Mouse (Mus musculus) midbrain, postnatal 0 days (tissue): Measurements from ENCODE around the gene Tyrobp. TPM values are rescaled to one million over a fixed set of nuclear protein-coding genes. Genes with fewer than 3 reads are reported as not detected.

Experiments used
- ATAC-seq: fragments of 200-750 bp; cut with Nextera tagmentation; 2 replicates; pipeline ENCODE4 v1.8.0; 2017; ENCODE audit warnings: moderate number of reproducible peaks, mild to moderate bottlenecking, moderate TSS enrichment, moderate library complexity; ENCODE audit not compliant: low FRiP score
- DNase-seq: peaks from one replicate; pipeline ENCODE4 v3.0.0-alpha.2; 2015; ENCODE audit warnings: low spot score
- H3K27ac ChIP-seq: fragments of 300-500 bp; sonication (generic); 2 replicates; pipeline ENCODE4 v1.5.1; 2014; ENCODE audit warnings: low read depth, mild to moderate bottlenecking, low read length, mixed read lengths
- H3K27me3 ChIP-seq: fragments of 300-500 bp; sonication (generic); 2 replicates; pipeline ENCODE4 v1.6.1; 2014; ENCODE audit warnings: low read length, control low read depth, mixed read lengths; ENCODE audit not compliant: insufficient read depth
- H3K36me3 ChIP-seq: fragments of 300-500 bp; sonication (generic); 2 replicates; pipeline ENCODE4 v1.6.1; 2014; ENCODE audit warnings: low read length, control low read depth, mixed read lengths; ENCODE audit not compliant: insufficient read depth
- H3K4me1 ChIP-seq: fragments of 300-500 bp; sonication (generic); 2 replicates; pipeline ENCODE4 v1.6.1; 2014; ENCODE audit warnings: mild to moderate bottlenecking, control low read depth, antibody characterized with exemption, low read length, mixed read lengths; ENCODE audit not compliant: insufficient read depth
- H3K4me2 ChIP-seq: fragments of 300-500 bp; sonication (generic); 2 replicates; pipeline ENCODE4 v1.6.1; 2014; ENCODE audit warnings: low read depth, mild to moderate bottlenecking, low read length, mixed read lengths; ENCODE audit not compliant: poor library complexity, severe bottlenecking
- H3K4me3 ChIP-seq: fragments of 300-500 bp; sonication (generic); 2 replicates; pipeline ENCODE4 v1.5.1; 2014; ENCODE audit warnings: low read depth, mild to moderate bottlenecking, low read length, moderate library complexity
- H3K9ac ChIP-seq: fragments of 300-500 bp; sonication (generic); replicated peaks from 2 replicates; pipeline ENCODE4 v1.6.1; 2014; ENCODE audit warnings: mild to moderate bottlenecking, low read length, moderate library complexity, mixed read lengths; ENCODE audit not compliant: poor library complexity, severe bottlenecking
- H3K9me3 ChIP-seq: fragments of 300-500 bp; sonication (generic); 2 replicates; pipeline ENCODE4 v1.6.1; 2016; ENCODE audit warnings: low read length, control low read depth
- CTCF ChIP-seq: IDR thresholded peaks from 2 replicates; pipeline ENCODE4 v1.5.1; 2016; ENCODE audit warnings: antibody characterized with exemption, mild to moderate bottlenecking
- WGBS: fragments of 180-500 bp; shearing (Covaris S2); extraction: QIAGEN DNeasy Blood & Tissue Kit; methylation state at CpG from one replicate; pipeline ENCODE4 v1.1.7; 2014; 5-methylcytosine and 5-hydroxymethylcytosine counted together
- polyA plus RNA-seq: library from polyadenylated mRNA; unstranded; fragments of >200 nt; fragmentation: Nextera tagmentation; extraction: Ambion mirVana; gene quantifications from 2 replicates; pipeline ENCODE4 v1.2.1, GENCODE M21; 2015
- total RNA-seq: library from RNA; depleted of rRNA; stranded (reverse); fragments of >200 nt; gene quantifications from 2 replicates; pipeline ENCODE4 v1.2.3, GENCODE M21; 2014

Gene Tyrobp
- total and polyA plus RNA-seq, 2 experiments from 2014 or later, result 23.5 to 43.7 TPM

- no peak overlapping the region for H3K9ac ChIP-seq
- 93% methylated on average over 2 of the region's 2 CpGs for WGBS
Observed at GRCm38 (mm10) chr7:30409789-30410188, 3.8 kb upstream of the Tyrobp start.

GRCm38 (mm10) chr7:30411023-30411422 is 2.5 kb upstream of the Tyrobp start:
- DNase-seq (no peak), ATAC-seq (no peak)
- Histone ChIP-seq H3K4me1 (no peaks in the 10 kb centered on the region), H3K4me3 (no peak overlapping the region), H3K27me3 (0 out of 2 replicates have a peak, but pooled peaks cover 3% of the 10 kb centered on the region), H3K27ac (no peak overlapping the region), H3K4me2 (no peak overlapping the region), H3K36me3 (no peaks in the 10 kb centered on the region), H3K9ac (no peak overlapping the region), H3K9me3 (no peaks in the 10 kb centered on the region)
- WGBS, result 80% methylated on average over 3 of the region's 3 CpGs
- no peak for TF ChIP-seq CTCF

More at GRCm38 (mm10) chr7:30409789-30410188, 3.8 kb upstream of the Tyrobp start:
- no peak for TF ChIP-seq CTCF
- Histone ChIP-seq H3K27ac (no peak overlapping the region), H3K4me1 (no peaks in the 10 kb centered on the region), H3K9me3 (no peaks in the 10 kb centered on the region), H3K4me3 (no peak overlapping the region), H3K27me3 (0 out of 2 replicates have a peak, but pooled peaks cover 3% of the 10 kb centered on the region), H3K4me2 (no peak overlapping the region), H3K36me3 (no peaks in the 10 kb centered on the region)
- DNase-seq (no peak), ATAC-seq (no peak)

- WGBS, result 58% methylated on average over 4 of the region's 4 CpGs
- Histone ChIP-seq H3K9ac (no peak overlapping the region), H3K27me3 (0 out of 2 replicates have a peak, but pooled peaks cover 3% of the 10 kb centered on the region), H3K4me3 (no peak overlapping the region), H3K4me2 (no peak overlapping the region), H3K27ac (no peak overlapping the region), H3K4me1 (no peaks in the 10 kb centered on the region), H3K36me3 (no peaks in the 10 kb centered on the region), H3K9me3 (no peaks in the 10 kb centered on the region)
- ATAC-seq, result no peak
- no peak for TF ChIP-seq CTCF
- no peak for DNase-seq
Observed at GRCm38 (mm10) chr7:30412735-30413147, 819 bp upstream of the Tyrobp start.

GRCm38 (mm10) chr7:30417856-30418255 is 4.3 kb downstream of the Tyrobp start:
- Histone ChIP-seq H3K9ac (no peak overlapping the region), H3K27me3 (no peaks in the 10 kb centered on the region), H3K36me3 (no peaks in the 10 kb centered on the region), H3K4me1 (no peaks in the 10 kb centered on the region; the same call in 1 of the 2 replicates), H3K4me3 (no peak overlapping the region), H3K4me2 (no peak overlapping the region), H3K9me3 (no peaks in the 10 kb centered on the region), H3K27ac (no peak overlapping the region)
- no peak for DNase-seq
- no peak for TF ChIP-seq CTCF
- no peak for ATAC-seq
- 77% methylated on average over 9 of the region's 9 CpGs for WGBS

- no peak for ATAC-seq
- no peaks in the 10 kb centered on the region for H3K27me3 ChIP-seq
Observed at GRCm38 (mm10) chr7:30419561-30420499, 6.3 kb downstream of the Tyrobp start, which contains the start of gene Hcst. Gene Hcst (minus strand): TSS chr7:30419854.

GRCm38 (mm10) chr7:30420673-30421072 is 7.1 kb downstream of the Tyrobp start:
- Histone ChIP-seq H3K9me3 (no peaks in the 10 kb centered on the region), H3K27ac (no peak overlapping the region), H3K4me3 (no peak overlapping the region), H3K9ac (no peak overlapping the region), H3K4me1 (no peaks in the 10 kb centered on the region; the same call in 1 of the 2 replicates), H3K27me3 (no peaks in the 10 kb centered on the region), H3K36me3 (peaks cover 7% of the 10 kb centered on the region), H3K4me2 (no peak overlapping the region)
- WGBS, result 88% methylated on average over 3 of the region's 3 CpGs
- no peak for ATAC-seq
- no peak for DNase-seq
- TF ChIP-seq CTCF, result no peak

More at GRCm38 (mm10) chr7:30419561-30420499, 6.3 kb downstream of the Tyrobp start, which contains the start of gene Hcst:
- no peak within 1 kb of the TSS for H3K4me2 ChIP-seq
- H3K27ac ChIP-seq, result no peak within 1 kb of the TSS
- WGBS, result 69% methylated on average over 10 of the region's 10 CpGs
- no peak within 1 kb of the TSS for H3K4me3 ChIP-seq
- no peak within 1 kb of the TSS for H3K9ac ChIP-seq
- H3K36me3 ChIP-seq, result no peaks in the 10 kb centered on the region
- H3K4me1 ChIP-seq, result no peaks in the 10 kb centered on the region; the same call in 1 of the 2 replicates
- H3K9me3 ChIP-seq, result no peaks in the 10 kb centered on the region
- no peak for TF ChIP-seq CTCF
- no peak for DNase-seq
